Mouse (Mus musculus): ENCODE data around the gene Evi5l.

GRCm38 (mm10) chr8:4188605-4189004, 22.2 kb downstream of the Evi5l start:
- no peak for TF ChIP-seq JUND (IDR thresholded peaks at IDR 0.05; ENCODE audit: low read depth, low read length)
- TF ChIP-seq POLR2A (IDR thresholded peaks at IDR 0.05; ENCODE audit: control insufficient read depth in 1 of 2, insufficient read depth in 1 of 2, low read depth in 1 of 2, low read length in 2 of 2, poor library complexity in 1 of 2) = no peak
- no peak for TF ChIP-seq BHLHE40 (IDR thresholded peaks at IDR 0.05; ENCODE audit: borderline replicate concordance, low read depth, low read length)
- TF ChIP-seq CTCF (IDR thresholded peaks at IDR 0.05 in 2 of 3, conservative IDR thresholded peaks at IDR 0.05 in 1 of 3; ENCODE audit: control insufficient read depth in 1 of 3, insufficient read depth in 1 of 3, low read depth in 2 of 3, low read length in 3 of 3, poor library complexity in 1 of 3, severe bottlenecking in 1 of 3) = no peak
- no peak for TF ChIP-seq EP300 (IDR thresholded peaks at IDR 0.05; ENCODE audit: low read depth in 1 of 2, low read length in 2 of 2)
- TF ChIP-seq POLR2AphosphoS2 (IDR thresholded peaks at IDR 0.05; ENCODE audit: low read length) = no peak
- TF ChIP-seq ZNF384 (IDR thresholded peaks at IDR 0.05; ENCODE audit: low read depth, low read length) = no peak
- TF ChIP-seq CHD1 (IDR thresholded peaks at IDR 0.05; ENCODE audit: low read depth, low read length) = no peak
- no peak for TF ChIP-seq GABPA (IDR thresholded peaks at IDR 0.05; ENCODE audit: low read depth, low read length)
- TF ChIP-seq ETS1 (IDR thresholded peaks at IDR 0.05; ENCODE audit: low read depth, low read length) = no peak

All from MEL (cell line).